Mouse (Mus musculus): Measurements from ENCODE around the gene Trim25.
A peak's percentile ranks its signal among the peaks of the same experiment; 100 is the strongest.
"Not testable (repeated sequence)": the region's sequence is repeated elsewhere in the genome, so short reads cannot be mapped to it uniquely, and the experiment has no call there.

The Trim25 gene

GRCm38 (mm10) chr11:89023477-89023876 is 24.3 kb downstream of the Trim25 start:
- peak; percentile 79 for DNase-seq (ENCODE audit: low read depth, low spot score)

GRCm38 (mm10) chr11:89024181-89024881 is 25.2 kb downstream of the Trim25 start:
- DNase-seq (ENCODE audit: low read depth, low spot score): no peak

GRCm38 (mm10) chr11:89025603-89026002 is 26.4 kb downstream of the Trim25 start:
- no peak for DNase-seq (ENCODE audit: low read depth, low spot score)

DNA sequence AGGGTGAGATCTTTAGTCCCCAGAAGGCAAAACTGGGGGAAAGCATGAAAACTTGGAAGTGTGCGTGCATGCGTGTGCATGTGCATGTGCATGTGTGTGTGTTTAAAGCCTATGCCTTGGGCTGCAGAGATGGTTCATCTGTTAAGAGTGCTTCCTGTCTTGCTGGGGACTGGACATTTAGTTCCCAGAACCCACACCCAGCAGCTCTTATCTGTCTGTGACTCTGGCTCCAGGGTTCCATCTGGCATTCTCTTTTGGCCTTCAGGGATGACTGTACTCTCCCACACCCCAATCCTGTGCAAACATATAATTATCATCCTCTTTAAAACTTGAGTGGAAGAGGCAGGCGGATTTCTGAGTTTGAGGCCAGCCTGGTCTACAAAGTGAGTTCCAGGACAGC is 26.9 kb downstream of the Trim25 start:
- DNase-seq (ENCODE audit: low read depth, low spot score): no peak

GRCm38 (mm10) chr11:89027955-89028361 is 28.8 kb downstream of the Trim25 start:
- DNase-seq (ENCODE audit: low read depth, low spot score): peak; percentile 49

DNA sequence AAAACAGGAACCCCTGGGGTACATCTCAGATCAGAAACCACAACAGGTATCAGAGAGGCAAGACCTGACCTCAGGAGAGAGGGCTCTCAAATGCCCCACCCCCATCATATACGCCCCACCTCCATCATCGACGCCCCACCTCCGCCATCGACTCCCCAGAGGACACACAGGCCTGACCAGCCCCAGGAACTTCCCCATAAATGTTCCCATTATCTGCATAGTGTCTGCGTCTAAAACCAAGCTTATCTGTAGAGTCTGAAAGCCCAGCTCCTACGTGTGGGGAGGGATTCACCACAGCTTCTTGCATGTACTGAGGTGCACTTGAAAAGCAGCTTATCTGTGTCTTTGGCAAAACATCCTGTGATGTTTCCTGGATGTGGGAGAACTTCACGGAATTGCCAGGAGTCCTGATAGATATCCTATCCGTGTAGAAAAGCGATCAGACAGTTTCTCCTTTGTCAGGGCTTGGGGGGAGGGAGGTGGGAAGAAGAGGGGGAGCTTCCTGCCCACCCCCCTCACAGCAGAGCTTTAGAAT is 29.8 kb downstream of the Trim25 start:
- no peak for DNase-seq (ENCODE audit: low read depth, low spot score)

GRCm38 (mm10) chr11:89030552-89030951 is 31.4 kb downstream of the Trim25 start:
- DNase-seq (ENCODE audit: low read depth, low spot score): peak; percentile 89

- DNase-seq (ENCODE audit: low read depth, low spot score): peak; percentile 45
These were observed 32.0 kb downstream of the Trim25 start for GRCm38 (mm10) chr11:89031189-89031588.

DNA sequence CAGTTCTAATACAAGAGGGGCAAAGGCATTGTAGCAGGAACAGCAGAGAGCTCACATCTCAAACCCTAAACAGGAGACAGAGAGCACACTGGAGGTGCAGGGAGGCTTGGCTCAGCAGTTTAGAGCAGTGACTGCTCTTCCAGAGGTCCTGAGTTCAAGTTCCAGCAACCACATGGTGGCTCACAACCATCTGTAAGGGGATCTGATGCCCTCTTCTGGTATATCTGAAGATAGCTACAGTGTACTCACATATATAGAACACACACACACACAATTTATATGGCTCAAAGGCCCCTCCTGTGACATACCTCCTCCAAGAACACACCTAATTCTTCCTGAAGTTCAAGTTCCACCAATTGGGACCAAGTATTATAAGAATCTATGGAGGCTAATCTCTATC is 35.4 kb downstream of the Trim25 start:
- no peak for DNase-seq (ENCODE audit: low read depth, low spot score)

GRCm38 (mm10) chr11:89035552-89035951 is 36.4 kb downstream of the Trim25 start:
- no peak for DNase-seq (ENCODE audit: low read depth, low spot score)

DNA sequence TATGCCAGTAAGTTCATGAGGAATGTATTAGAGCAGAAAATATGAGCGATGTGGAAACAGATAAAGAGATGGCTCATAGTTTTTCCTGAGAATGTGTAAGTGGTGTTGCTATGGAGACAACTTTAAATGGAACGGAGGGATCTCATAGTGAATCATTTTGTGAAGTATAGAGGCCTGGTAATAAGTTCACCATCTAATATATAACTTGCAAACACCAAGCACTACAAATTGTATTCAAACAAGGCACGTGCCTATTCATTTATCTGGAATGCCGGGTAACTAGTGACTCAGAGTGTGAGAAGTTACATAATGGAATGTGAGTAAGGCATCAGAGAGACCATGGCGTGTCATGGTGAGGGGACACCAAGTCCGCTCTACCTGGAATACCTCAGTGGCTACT is 39.3 kb downstream of the Trim25 start:
- DNase-seq (ENCODE audit: low read depth, low spot score): no peak

GRCm38 (mm10) chr11:89039325-89039724 is 40.1 kb downstream of the Trim25 start:
- peak; percentile 76 for DNase-seq (ENCODE audit: low read depth, low spot score)

- DNase-seq (ENCODE audit: low read depth, low spot score): not testable (repeated sequence)
These were observed 41.9 kb downstream of the Trim25 start for GRCm38 (mm10) chr11:89041073-89041472.

GRCm38 (mm10) chr11:89043046-89043445 is 43.9 kb downstream of the Trim25 start:
- no peak for DNase-seq (ENCODE audit: low read depth, low spot score)

DNA sequence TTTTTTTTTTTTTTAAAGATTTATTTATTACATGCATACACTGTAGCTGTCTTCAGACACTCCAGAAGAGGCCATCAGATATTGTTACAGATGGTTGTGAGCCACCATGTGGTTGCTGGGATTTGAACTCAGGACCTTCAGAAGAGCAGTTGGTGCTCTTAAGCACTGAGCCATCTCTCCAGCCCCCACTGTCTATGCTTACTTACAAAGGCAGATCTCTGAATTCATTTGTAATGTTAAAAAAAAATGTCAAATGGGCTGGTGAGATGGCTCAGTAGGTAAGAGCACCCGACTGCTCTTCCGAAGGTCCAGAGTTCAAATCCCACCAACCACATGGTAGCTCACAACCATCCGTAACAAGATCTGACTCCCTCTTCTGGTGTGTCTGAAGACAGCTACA is 46.3 kb downstream of the Trim25 start:
- peak; percentile 67 for DNase-seq (ENCODE audit: low read depth, low spot score)

GRCm38 (mm10) chr11:89046021-89046420 is 46.8 kb downstream of the Trim25 start:
- DNase-seq (ENCODE audit: low read depth, low spot score): peak; percentile 76

DNA sequence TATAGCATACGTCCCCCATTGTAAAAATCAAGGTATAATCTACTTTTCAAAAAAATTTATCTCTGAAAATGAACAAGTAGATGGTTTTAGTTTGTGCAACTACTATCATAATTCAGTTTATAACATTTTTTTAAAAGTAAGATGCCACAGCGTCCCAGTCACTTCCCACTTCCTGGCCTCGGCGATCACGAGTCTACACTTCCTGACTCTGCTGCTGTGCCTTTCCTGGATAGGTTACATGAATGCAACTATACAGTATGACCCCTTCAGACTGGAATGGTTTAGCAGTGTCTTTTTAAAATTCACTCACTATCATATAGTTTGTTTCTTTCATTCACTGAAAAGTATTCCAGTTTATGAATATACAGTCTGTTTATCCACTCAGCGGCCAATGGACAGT is 52.6 kb downstream of the Trim25 start:
- DNase-seq (ENCODE audit: low read depth, low spot score): no peak

DNA sequence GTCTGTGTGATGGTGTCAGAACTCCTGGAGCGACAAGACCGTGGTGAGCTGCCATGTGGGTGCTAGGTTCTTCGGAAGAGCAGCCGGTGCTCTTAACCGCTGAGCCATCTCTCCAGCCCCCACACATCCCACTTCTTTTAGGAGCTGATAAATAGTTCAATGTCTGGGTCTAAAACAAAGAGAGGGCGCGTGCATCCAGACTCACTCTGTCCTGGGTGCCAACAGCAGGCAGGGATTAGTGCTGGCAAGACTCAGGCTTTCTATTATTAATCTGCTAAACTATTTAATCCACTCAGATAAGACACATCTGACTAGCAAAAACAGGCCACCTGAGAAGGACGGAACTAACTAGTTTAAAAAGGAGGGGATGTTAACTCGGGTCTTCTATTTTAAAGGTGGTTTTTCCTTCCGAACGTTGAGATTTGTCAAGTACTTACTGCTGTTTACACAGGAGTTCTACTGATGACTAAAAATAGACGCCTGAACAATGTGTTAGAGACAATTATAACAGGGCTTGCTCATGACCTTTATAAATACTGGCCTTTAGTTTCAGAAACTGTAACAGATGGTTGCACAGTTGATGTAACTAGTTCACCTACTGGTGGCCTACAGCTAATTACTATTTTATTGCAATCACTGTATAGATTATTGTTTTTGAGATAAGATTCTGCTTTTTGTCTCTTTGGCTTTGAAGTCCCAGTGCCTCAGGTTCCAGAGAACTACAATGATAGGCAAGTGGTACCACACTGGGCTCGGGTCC is 56.9 kb downstream of the Trim25 start:
- no peak for DNase-seq (ENCODE audit: low read depth, low spot score)

GRCm38 (mm10) chr11:89058515-89059270 is 59.5 kb downstream of the Trim25 start:
- peak; percentile 92 for DNase-seq (ENCODE audit: low read depth, low spot score)

- peak; percentile 62 for DNase-seq (ENCODE audit: low read depth, low spot score)
These were observed 60.8 kb downstream of the Trim25 start for GRCm38 (mm10) chr11:89059919-89060422.

DNA sequence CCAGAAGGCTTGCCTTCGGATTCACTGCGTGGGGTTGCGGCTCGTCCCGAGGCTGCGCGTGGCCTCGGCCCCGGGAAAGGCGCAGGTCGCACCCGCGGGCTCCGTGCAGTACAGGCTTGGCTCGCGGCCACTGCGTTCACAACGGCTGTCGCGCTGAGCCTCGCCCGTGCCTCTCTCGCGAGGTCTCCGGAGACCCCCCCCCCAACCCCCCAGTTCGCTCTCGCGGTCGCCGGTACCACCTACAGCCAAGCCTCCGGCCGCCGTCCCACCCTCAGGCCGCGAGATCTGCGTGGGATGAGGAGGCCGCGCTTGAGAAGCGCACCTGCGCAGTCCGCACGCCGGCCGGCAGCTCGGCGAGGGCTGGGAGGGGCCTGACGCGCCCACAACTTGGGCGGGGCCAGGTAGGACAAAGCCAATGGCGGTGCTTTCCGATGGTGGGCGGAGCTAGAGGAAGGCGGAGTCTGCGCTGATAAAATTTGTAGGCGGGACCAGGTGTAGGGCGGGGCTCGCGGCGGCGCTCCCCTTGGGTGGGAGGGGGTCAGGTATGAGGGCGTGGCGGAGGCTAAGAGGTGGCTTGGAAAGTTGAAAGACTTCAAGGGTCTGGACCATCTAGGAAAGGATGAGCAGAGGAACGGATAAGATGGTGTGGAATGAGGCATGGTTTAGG is 61.4 kb downstream of the Trim25 start:
- peak; percentile 99 for DNase-seq (ENCODE audit: low read depth, low spot score)

Measured in ZHBTc4 (cell line).